Mouse (Mus musculus) erythroblast, embryonic 14.5 days (primary cell): ENCODE data around the gene Prss42.

Experiments used
- GATA1 ChIP-seq: IDR thresholded peaks from 2 replicates; pipeline ENCODE4 v1.6.1; 2012; ENCODE audit warnings: low read length, inconsistent platforms, mixed read lengths
- TAL1 ChIP-seq: IDR thresholded peaks from 3 replicates; pipeline ENCODE4 v1.6.1; 2012; ENCODE audit warnings: low read length, inconsistent platforms, mixed read lengths

- TF ChIP-seq TAL1: no peak
- TF ChIP-seq GATA1: no peak
These were observed 14.4 kb upstream of the Prss42 start for GRCm38 (mm10) chr9:110783611-110784010.
